Mouse (Mus musculus): ENCODE measurements around the gene Ttn. TPM values are rescaled to one million over a fixed set of nuclear protein-coding genes. Genes with fewer than 3 reads are reported as not detected.

Gene Ttn
- polyA plus RNA-seq, 1 experiment from 2014 or later = 1.9 TPM

DNA sequence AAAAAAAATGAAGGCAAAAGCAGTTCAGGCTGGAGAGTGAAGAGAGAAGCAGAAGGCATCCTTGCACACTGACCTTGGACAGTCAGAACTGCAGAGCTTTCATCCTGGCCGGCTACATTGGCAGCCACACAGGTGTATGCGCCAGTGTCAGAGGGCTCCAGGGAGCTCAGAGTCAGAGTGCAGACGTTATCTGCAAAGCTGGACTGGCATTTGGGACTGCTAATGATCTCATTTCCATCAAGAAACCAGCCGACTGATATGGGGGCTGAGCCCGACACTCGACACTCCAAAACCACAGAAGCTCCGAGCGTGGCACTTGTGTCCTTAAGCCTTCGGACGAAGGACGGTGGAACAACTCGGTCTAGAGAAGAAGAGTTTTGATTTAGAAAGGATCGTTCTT is 96.5 kb downstream of the Ttn start:
- DNase-seq (ENCODE audit: low spot score) = no peak
- H3K36me3 ChIP-seq = no peaks in the 10 kb centered on the region
- no peak overlapping the region for H3K4me3 ChIP-seq
- 86% methylated on average over 13 of the region's 13 CpGs for WGBS
- H3K27ac ChIP-seq = no peak overlapping the region
- H3K27me3 ChIP-seq (ENCODE audit: low read depth, poor library complexity, severe bottlenecking) = no peaks in the 10 kb centered on the region
- no peaks in the 10 kb centered on the region for H3K9me3 ChIP-seq (replicated peaks)
- H3K4me1 ChIP-seq = no peaks in the 10 kb centered on the region

GRCm38 (mm10) chr2:76881406-76881805 is 100.9 kb downstream of the Ttn start:
- no peaks in the 10 kb centered on the region for H3K4me1 ChIP-seq
- WGBS = 93% methylated on average over 12 of the region's 12 CpGs
- DNase-seq (ENCODE audit: low spot score) = no peak

GRCm38 (mm10) chr2:76875587-76875986 is 106.8 kb downstream of the Ttn start:
- no peak overlapping the region for H3K27ac ChIP-seq
- H3K4me3 ChIP-seq = no peak overlapping the region
- H3K4me1 ChIP-seq = no peaks in the 10 kb centered on the region
- DNase-seq (ENCODE audit: low spot score) = no peak
- H3K9me3 ChIP-seq (replicated peaks) = no peaks in the 10 kb centered on the region
- WGBS = 91% methylated on average over 12 of the region's 12 CpGs
- H3K36me3 ChIP-seq = no peaks in the 10 kb centered on the region
- no peaks in the 10 kb centered on the region for H3K27me3 ChIP-seq (ENCODE audit: low read depth, poor library complexity, severe bottlenecking)

More at GRCm38 (mm10) chr2:76881406-76881805, 100.9 kb downstream of the Ttn start:
- no peak overlapping the region for H3K4me3 ChIP-seq
- no peaks in the 10 kb centered on the region for H3K36me3 ChIP-seq
- H3K27me3 ChIP-seq (ENCODE audit: low read depth, poor library complexity, severe bottlenecking) = no peaks in the 10 kb centered on the region
- H3K27ac ChIP-seq = no peak overlapping the region
- no peaks in the 10 kb centered on the region for H3K9me3 ChIP-seq (replicated peaks)

DNA sequence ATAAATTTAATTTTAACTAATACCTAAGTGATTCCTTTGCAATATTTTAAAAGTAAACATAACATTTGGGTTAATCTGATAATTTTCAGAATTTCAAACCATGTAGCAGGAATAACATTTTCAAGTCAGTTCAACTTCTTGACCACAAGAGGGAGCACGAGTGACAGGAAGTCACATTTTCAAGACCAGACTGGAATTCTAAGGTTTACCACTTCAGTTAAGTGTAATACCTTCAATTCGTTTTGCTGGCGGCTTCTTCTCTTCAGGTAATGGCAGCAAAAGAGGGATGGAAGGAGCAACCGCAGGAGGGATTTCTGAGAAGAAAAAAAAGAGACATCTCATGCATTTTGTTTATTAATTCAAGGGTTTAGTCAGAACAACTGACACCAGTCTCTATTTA is 115.4 kb downstream of the Ttn start:
- no peaks in the 10 kb centered on the region for H3K36me3 ChIP-seq
- no peak for DNase-seq (ENCODE audit: low spot score)

GRCm38 (mm10) chr2:76865497-76865896 is 116.8 kb downstream of the Ttn start:
- Histone ChIP-seq H3K27me3 (ENCODE audit: low read depth, poor library complexity, severe bottlenecking) (no peaks in the 10 kb centered on the region), H3K9me3 (replicated peaks) (no peaks in the 10 kb centered on the region), H3K4me3 (no peak overlapping the region), H3K4me1 (no peaks in the 10 kb centered on the region), H3K36me3 (no peaks in the 10 kb centered on the region), H3K27ac (no peak overlapping the region)
- WGBS = 93% methylated on average over 2 of the region's 2 CpGs
- DNase-seq (ENCODE audit: low spot score) = no peak

More for the DNA sequence above, 115.4 kb downstream of the Ttn start:
- Histone ChIP-seq H3K9me3 (replicated peaks) (no peaks in the 10 kb centered on the region), H3K27ac (no peak overlapping the region), H3K4me1 (no peaks in the 10 kb centered on the region), H3K4me3 (no peak overlapping the region), H3K27me3 (ENCODE audit: low read depth, poor library complexity, severe bottlenecking) (no peaks in the 10 kb centered on the region)
- 22% methylated on average over 4 of the region's 4 CpGs for WGBS

GRCm38 (mm10) chr2:76861327-76861726 is 121.0 kb downstream of the Ttn start:
- DNase-seq (ENCODE audit: low spot score) = no peak
- no peak overlapping the region for H3K4me3 ChIP-seq
- no peaks in the 10 kb centered on the region for H3K9me3 ChIP-seq (replicated peaks)
- H3K27me3 ChIP-seq (ENCODE audit: low read depth, poor library complexity, severe bottlenecking) = no peaks in the 10 kb centered on the region
- H3K36me3 ChIP-seq = no peaks in the 10 kb centered on the region
- H3K27ac ChIP-seq = no peak overlapping the region
- H3K4me1 ChIP-seq = no peaks in the 10 kb centered on the region

GRCm38 (mm10) chr2:76850066-76850465 is 132.3 kb downstream of the Ttn start:
- Histone ChIP-seq H3K4me3 (no peak overlapping the region), H3K9me3 (replicated peaks) (no peaks in the 10 kb centered on the region), H3K4me1 (no peaks in the 10 kb centered on the region), H3K27me3 (ENCODE audit: low read depth, poor library complexity, severe bottlenecking) (no peaks in the 10 kb centered on the region), H3K36me3 (no peaks in the 10 kb centered on the region), H3K27ac (no peak overlapping the region)
- no peak for DNase-seq (ENCODE audit: low spot score)
- 94% methylated on average over 4 of the region's 4 CpGs for WGBS

DNA sequence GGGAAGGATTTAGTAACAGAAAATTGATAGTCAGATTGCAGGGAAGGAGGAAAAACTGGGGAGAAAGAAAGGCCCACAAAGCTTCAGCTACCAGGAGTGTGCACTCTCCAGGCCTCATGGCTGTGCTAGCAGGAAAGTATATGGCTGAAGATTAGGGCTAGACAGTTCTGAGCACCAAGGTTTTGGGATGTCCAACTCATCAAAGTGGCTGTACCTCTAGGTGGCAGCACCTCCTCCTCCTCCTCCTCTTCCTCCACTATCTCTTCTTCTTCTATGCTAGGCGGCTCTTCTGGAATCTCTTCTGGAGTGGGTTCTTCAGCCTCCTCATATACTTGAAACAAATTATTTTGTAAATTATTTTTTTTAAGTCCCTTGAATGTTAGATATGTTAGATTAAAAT is 139.2 kb downstream of the Ttn start:
- H3K9me3 ChIP-seq (replicated peaks) = no peaks in the 10 kb centered on the region
- H3K36me3 ChIP-seq = no peaks in the 10 kb centered on the region
- 65% methylated on average over 1 of the region's 1 CpGs for WGBS
- DNase-seq (ENCODE audit: low spot score) = no peak
- H3K27ac ChIP-seq = no peak overlapping the region
- H3K27me3 ChIP-seq (ENCODE audit: low read depth, poor library complexity, severe bottlenecking) = no peaks in the 10 kb centered on the region
- no peaks in the 10 kb centered on the region for H3K4me1 ChIP-seq
- H3K4me3 ChIP-seq = no peak overlapping the region

DNA sequence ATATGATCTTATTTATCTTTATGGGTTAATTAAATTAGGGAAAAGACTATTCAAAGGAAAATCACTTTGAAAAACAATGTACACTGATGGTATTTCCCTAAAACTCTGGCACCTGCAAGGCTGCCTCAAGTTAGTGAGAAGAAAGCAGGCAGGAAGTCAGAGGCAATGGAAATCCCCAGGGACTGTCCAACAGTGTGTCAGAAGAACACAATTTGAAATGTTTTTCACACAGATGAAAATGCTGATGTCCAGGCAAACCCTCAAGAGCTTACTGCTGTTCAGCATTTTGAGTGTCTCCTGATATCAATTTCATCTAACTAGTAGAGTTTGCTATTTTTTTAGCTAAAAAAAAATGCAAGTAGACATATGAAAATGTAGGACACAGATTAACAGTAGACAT is 161.9 kb downstream of the Ttn start:
- no peaks in the 10 kb centered on the region for H3K27me3 ChIP-seq (ENCODE audit: low read depth, poor library complexity, severe bottlenecking)
- no peak overlapping the region for H3K27ac ChIP-seq
- H3K4me1 ChIP-seq = no peaks in the 10 kb centered on the region
- no peaks in the 10 kb centered on the region for H3K36me3 ChIP-seq
- H3K9me3 ChIP-seq (replicated peaks) = no peaks in the 10 kb centered on the region
- no peak for DNase-seq (ENCODE audit: low spot score)
- no peak overlapping the region for H3K4me3 ChIP-seq

DNA sequence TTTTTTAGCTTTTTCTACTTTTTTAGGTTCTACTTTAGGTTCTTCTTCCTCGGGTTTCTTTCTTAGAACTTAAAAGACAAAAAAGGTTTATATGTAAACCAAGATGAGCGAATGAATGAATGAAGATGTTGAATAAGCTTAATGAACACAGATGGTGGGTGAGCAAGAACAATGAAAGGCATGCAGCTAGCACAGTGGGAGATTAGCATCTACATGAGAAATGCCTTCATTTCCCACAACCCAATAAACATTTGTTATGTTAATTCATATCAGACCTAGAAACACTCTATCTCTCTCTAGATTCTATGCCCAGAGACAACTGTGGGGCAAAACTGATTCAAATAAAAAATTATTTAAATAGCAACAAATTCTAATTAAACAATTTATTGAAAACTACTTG is 164.6 kb downstream of the Ttn start:
- H3K27me3 ChIP-seq (ENCODE audit: low read depth, poor library complexity, severe bottlenecking) = no peaks in the 10 kb centered on the region
- H3K4me3 ChIP-seq = no peak overlapping the region
- DNase-seq (ENCODE audit: low spot score) = no peak
- H3K36me3 ChIP-seq = no peaks in the 10 kb centered on the region
- no peaks in the 10 kb centered on the region for H3K4me1 ChIP-seq
- WGBS = 65% methylated on average over 2 of the region's 2 CpGs
- H3K9me3 ChIP-seq (replicated peaks) = no peaks in the 10 kb centered on the region
- H3K27ac ChIP-seq = no peak overlapping the region

- 93% methylated on average over 20 of the region's 20 CpGs for WGBS
- H3K27ac ChIP-seq = no peak overlapping the region
- H3K9me3 ChIP-seq (replicated peaks) = no peaks in the 10 kb centered on the region
- no peaks in the 10 kb centered on the region for H3K4me1 ChIP-seq
- no peaks in the 10 kb centered on the region for H3K36me3 ChIP-seq
- H3K4me3 ChIP-seq = no peak overlapping the region
- H3K27me3 ChIP-seq (ENCODE audit: low read depth, poor library complexity, severe bottlenecking) = no peaks in the 10 kb centered on the region
- no peak for DNase-seq (ENCODE audit: low spot score)
Observed at GRCm38 (mm10) chr2:76814048-76814817, 168.1 kb downstream of the Ttn start.

DNA sequence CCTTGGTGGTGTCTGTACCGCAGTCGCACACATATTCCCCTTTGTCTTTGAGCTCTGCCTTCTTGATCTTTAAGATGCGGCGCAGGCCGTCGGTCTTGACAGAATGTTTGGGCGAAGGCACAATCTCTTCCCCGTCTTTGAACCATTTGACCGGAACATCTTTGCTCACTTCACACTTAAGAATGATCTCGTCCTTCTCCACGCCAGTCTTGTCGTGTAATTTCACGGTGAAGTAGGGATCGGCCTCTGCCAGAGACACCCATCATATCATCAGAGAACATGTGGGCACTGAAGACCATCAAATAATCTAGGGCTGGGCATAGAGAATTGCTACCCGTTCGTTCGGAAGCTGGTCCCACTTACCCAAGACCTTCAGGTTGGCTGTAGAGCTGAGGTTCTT is 171.2 kb downstream of the Ttn start:
- Histone ChIP-seq H3K36me3 (no peaks in the 10 kb centered on the region), H3K27ac (no peak overlapping the region), H3K4me1 (no peaks in the 10 kb centered on the region), H3K27me3 (ENCODE audit: low read depth, poor library complexity, severe bottlenecking) (no peaks in the 10 kb centered on the region), H3K4me3 (no peak overlapping the region), H3K9me3 (replicated peaks) (no peaks in the 10 kb centered on the region)
- no peak for DNase-seq (ENCODE audit: low spot score)
- WGBS = 95% methylated on average over 17 of the region's 17 CpGs

- no peaks in the 10 kb centered on the region for H3K36me3 ChIP-seq
- H3K27ac ChIP-seq = no peak overlapping the region
- DNase-seq (ENCODE audit: low spot score) = no peak
- H3K4me3 ChIP-seq = no peak overlapping the region
- no peaks in the 10 kb centered on the region for H3K27me3 ChIP-seq (ENCODE audit: low read depth, poor library complexity, severe bottlenecking)
- H3K9me3 ChIP-seq (replicated peaks) = no peaks in the 10 kb centered on the region
- 94% methylated on average over 10 of the region's 10 CpGs for whole genome bisulfite sequencing
- H3K4me1 ChIP-seq = no peaks in the 10 kb centered on the region
Observed at GRCm38 (mm10) chr2:76808334-76808733, 174.0 kb downstream of the Ttn start.

DNA sequence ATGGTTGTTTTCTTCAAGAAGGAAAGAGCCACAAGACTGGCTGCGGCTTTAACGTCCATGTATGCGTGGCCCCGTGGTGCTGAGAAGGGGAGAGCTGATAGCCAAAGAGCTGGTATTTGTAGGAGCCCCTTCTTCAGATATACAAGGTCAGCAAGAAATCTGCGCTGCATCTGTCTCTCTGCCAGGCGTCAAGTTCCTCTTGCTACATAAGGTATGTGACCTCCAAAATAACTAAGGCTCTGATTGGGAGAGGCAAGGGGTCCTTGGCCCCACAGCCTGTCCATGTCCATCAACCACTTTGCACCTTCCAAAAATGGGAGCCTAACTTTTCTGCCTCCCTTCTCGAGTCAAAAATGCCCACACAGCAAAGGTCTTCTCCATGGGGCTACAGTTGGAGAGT is 175.1 kb downstream of the Ttn start:
- no peak for DNase-seq (ENCODE audit: low spot score)
- no peaks in the 10 kb centered on the region for H3K36me3 ChIP-seq
- 92% methylated on average over 7 of the region's 7 CpGs for WGBS
- H3K27ac ChIP-seq = no peak overlapping the region
- no peaks in the 10 kb centered on the region for H3K4me1 ChIP-seq
- H3K9me3 ChIP-seq (replicated peaks) = no peaks in the 10 kb centered on the region
- no peaks in the 10 kb centered on the region for H3K27me3 ChIP-seq (ENCODE audit: low read depth, poor library complexity, severe bottlenecking)
- H3K4me3 ChIP-seq = no peak overlapping the region

Data from limb, embryonic 10.5 days (tissue).